Mouse (Mus musculus): ENCODE results near the gene Cebpz.
A peak's percentile ranks its signal among the peaks of the same experiment; 100 is the strongest.

Gene Cebpz

DNA sequence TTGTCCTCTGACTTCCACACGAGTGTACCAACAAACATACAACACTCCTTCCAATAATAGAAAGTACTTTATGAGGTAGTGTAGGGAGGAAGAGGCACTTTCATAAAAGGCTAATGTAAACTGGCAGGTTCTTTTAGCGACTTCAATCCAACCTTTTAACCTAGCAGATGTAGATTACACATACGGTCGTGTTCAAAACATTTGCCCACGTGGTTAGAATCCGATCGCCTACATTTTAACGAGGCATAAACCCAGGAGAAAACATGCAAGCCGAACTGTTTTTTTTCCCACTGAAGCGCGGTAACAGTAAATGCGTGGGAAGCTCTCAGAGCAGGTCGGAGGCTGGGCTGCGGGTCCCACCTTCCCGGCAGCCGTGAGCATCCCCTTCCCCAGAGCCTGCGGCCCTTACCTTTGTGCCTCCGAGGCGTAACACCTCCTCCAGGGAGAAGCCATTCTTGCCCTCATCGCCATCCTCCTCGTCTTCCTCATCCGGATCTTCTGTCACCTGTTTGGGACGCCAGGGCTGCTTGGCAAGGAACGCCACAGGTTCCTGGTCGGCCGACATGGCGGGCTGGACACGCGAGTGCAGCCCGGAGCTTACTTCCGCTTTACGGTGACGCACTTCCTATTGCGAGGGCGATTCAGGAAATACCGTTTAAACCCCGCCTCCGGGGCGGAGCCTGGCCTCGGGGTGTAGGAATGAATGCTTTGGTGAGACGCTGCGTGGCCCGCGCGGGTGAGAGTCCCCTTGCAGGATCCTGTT lies at the start of gene Cebpz, which contains the start of gene Ndufaf7:
Cebpz (minus strand) TSS at position 601 of the 763 bp plus-strand sequence.
Ndufaf7 (plus strand) TSS at position 671 of the 763 bp plus-strand sequence.
- DNase-seq (ENCODE audit: low spot score), result peak; percentile 99

DNA sequence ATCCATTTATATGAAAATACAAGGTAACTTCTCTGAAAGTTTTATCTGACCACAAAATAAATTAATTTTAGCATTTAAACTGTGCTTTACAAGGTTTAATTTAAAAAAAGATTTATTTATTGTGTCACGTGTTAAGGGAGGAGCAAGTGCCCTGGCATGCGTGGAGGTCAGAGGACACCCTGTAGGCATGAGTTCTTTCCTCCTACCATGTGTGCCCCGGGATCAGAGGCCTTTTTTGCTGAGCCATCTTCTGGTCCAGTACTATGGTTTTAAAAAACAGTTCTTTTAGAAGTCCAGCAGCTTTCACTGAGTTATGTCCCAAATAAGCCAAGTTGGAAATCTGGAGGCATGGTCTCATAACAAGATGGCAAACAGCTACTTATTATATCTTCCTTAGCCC lies 46.9 kb upstream of the Cebpz start:
- DNase-seq (ENCODE audit: low spot score), result no peak

GRCm38 (mm10) chr17:78983166-78983565 lies 46.3 kb upstream of the Cebpz start:
- DNase-seq (ENCODE audit: low spot score), result no peak

GRCm38 (mm10) chr17:78968500-78968899 lies 31.6 kb upstream of the Cebpz start:
- no peak for DNase-seq (ENCODE audit: low spot score)

- DNase-seq (ENCODE audit: low spot score), result no peak
Measured at GRCm38 (mm10) chr17:78966092-78966883, 29.4 kb upstream of the Cebpz start.

GRCm38 (mm10) chr17:78964387-78964786 lies 27.5 kb upstream of the Cebpz start:
- DNase-seq (ENCODE audit: low spot score), result no peak

- no peak for DNase-seq (ENCODE audit: low spot score)
Measured at GRCm38 (mm10) chr17:78959473-78959872, 22.6 kb upstream of the Cebpz start.

DNA sequence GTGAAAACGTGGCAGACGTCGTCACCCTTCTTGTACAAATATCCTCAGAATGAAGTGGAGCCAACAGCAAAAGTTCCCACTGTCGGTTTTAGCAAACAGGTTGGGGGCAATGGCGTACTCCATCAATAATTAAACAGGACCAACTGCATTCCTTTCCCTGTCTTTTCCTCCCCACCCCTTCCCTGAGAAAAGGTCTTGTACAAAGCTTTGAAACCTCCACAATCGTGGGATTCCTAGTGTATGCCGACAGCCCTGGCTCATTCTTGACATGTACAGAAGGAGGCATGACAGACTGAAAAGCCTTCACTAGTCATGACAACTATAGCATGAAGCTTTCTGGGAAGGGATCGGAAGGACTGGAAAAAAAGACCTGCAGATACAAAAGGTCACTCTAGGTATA lies 16.4 kb upstream of the Cebpz start:
- DNase-seq (ENCODE audit: low spot score), result no peak

DNA sequence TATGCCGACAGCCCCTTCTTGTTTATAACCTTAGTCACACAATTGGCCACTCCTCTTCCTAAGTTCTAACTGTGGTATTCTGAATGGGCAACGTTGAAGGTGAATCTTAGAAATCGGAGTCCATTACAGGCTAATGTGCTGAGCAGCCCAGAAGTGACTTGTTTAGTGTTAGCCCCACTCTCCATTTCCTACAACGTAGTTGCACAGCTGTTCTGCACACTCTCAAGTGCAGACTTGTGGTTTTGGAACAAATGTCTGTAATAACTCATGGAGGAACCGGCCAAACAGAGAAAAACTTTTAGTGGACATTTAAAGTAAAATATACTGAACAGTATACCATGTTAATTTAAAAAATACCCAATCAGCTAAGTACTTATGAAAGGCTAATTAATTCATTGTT lies 15.2 kb upstream of the Cebpz start:
- no peak for DNase-seq (ENCODE audit: low spot score)

DNA sequence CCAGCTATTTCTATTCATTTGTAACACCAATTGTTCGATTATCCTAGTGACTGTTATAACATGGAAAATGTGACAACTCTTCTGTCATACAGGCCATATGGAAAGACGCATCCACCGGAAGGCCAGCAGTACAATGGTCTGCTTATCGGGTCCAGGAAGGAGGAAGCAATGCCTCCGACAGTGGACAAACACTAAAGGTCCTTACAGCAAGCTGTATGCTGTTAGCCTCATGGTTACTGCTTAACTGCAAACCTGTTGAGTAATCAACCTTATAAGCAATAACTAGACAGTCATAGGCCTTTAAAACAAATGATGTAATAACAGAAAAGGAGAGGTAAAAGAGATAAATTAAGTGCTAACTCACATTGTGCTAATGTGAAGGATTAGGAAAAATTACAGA lies 14.4 kb upstream of the Cebpz start:
- no peak for DNase-seq (ENCODE audit: low spot score)

DNA sequence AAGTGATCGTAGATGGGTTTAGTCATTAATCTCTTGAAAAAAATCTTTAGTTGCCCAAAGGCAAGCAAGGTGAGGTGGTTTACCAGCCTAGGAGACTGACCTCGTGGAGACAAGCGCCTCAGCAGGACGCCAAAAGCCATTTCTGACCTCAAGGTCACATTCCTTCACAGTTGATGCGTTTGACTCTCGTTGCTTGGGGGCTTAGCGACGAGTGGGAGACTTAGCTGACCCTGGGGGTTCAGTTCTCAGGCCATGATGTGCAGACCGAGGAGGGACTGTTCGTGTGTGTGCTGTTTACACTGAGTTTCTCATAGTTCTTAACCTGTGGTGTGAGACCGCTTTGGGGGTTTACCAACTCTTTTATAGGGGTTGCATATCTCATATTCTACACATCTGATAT lies 5.7 kb upstream of the Cebpz start:
- DNase-seq (ENCODE audit: low spot score), result no peak

DNA sequence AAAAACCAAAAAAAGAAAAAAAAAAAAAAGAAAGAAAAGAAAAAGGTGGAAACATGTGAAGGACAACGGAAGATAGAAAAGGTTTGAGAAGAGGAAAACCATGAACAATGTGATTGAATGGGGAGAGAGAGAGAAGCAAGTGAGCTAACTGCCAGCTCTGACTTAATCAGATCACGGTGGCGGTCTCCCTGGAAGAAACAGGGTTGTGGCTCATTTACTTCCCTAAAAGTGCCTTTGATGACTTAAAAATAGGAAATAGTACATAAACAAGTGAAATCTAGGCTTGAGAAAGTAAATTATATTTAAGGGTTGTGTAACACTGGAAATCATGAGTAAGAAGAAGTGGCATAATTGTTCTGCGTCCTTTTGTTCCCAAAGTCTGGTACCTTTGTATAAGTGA lies 2.1 kb upstream of the Cebpz start:
- DNase-seq (ENCODE audit: low spot score), result no peak

DNA sequence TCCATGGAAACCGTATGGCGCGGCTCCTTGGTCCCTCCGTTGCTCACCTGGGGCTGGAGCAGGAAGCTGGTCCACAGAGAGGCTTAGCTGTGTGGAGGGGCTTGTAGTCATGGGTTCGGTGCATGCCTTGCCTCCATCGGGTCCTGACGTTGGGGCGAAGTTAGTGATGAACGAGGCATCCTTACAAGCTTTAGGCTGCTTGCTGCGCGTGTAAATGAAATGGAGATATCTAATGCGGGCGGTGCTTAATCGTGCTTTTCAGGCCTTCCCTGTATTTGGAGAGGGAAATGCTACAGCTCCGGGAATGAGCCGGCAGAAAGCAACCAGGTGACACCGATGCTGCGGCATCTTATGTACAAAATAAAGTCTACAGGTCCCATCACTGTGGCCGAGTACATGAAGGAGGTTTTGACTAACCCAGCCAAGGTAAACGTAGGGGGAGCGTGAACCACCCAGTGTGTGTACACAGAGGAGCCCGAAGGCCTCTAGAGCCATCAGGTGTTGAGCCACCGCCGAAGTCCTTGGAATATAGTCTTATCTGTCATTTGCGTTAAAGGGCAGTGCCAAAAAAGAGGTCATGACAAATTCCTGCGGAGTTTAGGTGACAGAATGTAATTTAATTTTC lies 475 bp upstream of the Cebpz start:
- DNase-seq (ENCODE audit: low spot score), result no peak

DNA sequence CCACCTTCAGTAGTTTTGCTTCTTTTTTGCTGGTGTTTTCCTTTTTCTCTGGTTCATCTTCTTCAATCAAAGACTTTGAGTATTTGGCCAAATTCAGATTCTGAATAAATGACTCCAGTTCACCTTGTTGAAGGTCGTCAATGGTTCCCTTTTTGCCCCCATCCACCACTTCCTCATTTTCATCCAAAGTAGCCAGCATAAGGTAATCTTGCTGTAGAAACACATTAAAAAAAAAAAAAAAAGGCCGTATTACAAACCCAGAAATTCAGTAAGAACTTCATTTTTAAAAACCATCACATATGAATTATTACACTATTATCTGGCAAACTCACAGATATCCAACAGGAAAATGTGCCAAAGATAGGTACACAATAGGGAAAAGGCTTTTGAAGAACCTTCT lies 1.0 kb downstream of the Cebpz start:
- no peak for DNase-seq (ENCODE audit: low spot score)

DNA sequence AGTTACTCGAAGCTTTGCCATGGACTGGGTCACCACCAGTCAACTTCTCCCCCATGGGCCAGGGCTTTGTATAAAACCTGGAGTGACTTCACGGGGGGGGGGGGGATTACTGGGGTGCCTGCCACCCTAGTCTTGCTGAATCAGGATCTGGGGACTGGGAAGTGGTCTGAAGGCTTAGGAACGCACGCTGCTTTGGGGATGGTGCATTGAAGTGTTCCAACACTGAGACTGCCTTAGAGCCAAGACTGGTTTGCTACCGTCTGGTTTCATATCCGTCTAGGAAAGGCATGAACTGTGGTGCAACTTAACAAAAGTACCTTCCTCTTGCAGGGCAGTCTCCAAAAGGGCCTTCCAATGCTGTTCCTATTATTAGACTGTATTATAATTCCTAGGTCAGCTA lies 19.2 kb downstream of the Cebpz start:
- no peak for DNase-seq (ENCODE audit: low spot score)

DNA sequence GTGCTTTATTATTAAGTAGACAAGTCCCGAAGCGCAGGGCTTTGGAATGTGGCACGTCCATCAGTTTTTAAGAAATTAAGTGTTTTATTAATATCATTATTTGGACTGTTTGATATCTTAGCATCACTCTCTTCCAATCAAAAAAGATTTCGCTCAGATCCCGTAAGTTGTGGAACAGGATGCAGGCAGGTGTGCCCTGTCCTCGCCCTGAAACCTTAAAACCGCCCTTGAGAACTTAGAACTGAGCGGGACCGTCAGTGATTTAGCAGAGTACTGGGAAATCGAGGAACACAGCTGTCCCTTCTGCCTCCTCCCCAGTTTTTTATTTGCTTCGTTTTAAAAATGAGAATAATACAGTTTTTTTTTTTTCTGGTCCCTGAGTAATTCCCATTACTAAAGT lies 20.0 kb downstream of the Cebpz start:
- DNase-seq (ENCODE audit: low spot score), result no peak

DNA sequence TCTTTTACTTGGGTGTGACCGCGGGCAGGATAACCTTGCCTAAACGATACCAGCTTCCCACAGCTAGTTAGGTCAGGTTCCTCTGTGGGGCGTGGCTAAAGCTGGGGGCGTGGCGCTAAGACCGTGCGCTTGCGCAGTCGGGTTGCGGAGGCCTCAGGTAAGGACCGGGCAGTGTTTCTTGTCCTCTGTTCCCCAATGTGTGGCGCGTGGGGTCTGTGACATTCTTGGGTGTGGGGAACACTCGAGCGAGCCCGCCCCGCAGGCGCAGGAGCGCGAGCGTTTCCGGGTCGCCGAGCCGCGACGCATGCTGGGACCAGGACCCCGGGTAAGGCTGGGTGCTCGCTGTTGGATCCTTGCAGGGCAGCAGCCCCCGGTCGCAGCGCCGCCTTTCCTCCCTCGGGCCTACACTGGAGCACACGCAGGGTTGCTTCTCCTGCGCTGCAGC lies 20.5 kb downstream of the Cebpz start, which contains the start of gene Cebpzos:
Cebpzos (plus strand) TSS at position 132 of the 445 bp plus-strand sequence.
- DNase-seq (ENCODE audit: low spot score), result peak; percentile 91

DNA sequence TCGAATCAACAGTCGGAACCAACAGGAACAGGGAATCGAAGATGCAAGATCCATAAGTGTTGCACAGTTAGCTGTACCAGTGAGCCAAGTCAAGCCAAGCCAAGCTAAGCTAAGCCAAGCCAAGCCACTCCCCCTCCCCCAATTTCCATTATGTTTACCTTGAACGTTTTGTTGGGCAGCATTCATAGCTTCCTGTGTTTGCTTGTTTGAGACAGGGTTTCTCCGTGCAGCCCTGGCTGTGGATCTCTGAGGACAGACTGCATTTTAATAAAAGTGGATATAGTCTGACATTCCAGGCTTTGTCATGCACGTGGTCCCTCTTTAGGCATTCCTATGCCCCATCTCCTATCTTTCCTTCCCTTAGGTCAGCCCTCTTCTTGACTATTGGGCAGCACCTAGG lies 21.1 kb downstream of the Cebpz start:
- peak; percentile 46 for DNase-seq (ENCODE audit: low spot score)

DNA sequence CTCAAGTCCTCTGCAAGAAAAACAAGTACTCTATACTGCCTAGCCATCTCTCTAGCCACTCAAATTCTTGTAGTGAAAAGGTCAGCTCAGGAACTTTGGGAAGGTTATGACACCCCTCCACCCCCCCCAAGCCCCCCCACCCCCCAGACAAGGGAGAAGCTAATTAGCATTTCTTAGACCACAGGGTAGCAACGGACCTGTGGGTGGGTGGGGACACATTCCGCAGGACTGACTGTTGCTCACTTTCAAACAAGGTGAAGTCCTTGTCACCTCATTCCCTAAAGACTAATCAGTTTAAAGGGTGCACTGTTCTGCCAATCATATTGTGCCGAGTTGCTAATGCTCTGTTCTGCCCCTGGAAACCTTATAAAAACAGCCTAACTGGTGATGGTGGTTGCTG lies 22.9 kb downstream of the Cebpz start:
- no peak for DNase-seq (ENCODE audit: low spot score)

GRCm38 (mm10) chr17:78912861-78913281 lies 24.0 kb downstream of the Cebpz start:
- DNase-seq (ENCODE audit: low spot score), result no peak

- no peak for DNase-seq (ENCODE audit: low spot score)
Measured at GRCm38 (mm10) chr17:78909374-78909773, 27.5 kb downstream of the Cebpz start.

- DNase-seq (ENCODE audit: low spot score), result no peak
Measured at GRCm38 (mm10) chr17:78906892-78907291, 30.0 kb downstream of the Cebpz start, which contains the start of gene Sult6b1. TSS of gene Sult6b1 (minus strand) at chr17:78906992.

DNA sequence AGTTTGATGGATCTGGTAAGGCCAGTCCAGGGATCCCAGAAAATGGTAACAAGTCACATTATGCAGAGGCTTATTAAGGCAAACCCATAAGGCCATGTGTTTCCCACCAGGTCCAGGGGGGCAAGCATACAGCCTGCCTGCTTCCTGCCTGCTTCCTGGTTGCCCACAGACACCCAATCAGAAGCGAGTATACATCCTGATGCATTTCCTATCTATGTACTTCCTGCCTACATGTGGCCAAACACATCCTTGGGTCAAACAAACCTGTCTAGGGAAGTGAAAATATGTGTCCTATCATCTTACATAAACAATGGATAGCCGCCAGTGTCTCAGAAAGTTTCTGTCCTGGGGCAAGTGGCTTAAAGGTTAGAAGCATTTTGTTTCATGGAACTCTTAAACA lies 33.7 kb downstream of the Cebpz start:
- no peak for DNase-seq (ENCODE audit: low spot score)
